Mouse (Mus musculus): ENCODE data around the gene Tbx15.
A peak's percentile ranks its signal among the peaks of the same experiment; 100 is the strongest.

DNA sequence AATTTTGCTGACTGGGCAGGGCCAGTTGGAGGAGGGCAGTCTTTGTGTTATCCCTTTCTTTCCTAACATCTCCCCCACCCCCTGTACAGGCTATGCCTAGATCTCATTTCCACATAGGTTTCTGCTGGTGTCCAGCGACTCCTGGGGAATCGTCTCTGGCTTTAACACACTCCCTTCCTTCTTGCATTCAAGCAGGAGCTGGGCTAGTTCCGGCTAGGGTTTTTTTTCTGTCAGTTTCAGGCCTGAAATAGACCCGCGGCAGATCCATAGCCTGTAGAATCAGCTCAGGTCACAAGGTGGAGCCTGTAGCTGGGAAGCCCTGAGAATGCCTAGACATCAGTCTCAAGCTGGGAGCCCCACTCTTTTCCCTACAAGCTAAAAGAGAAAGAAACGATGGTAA, 9.7 kb downstream of the Tbx15 start:
- TF ChIP-seq ZC3H11A (IDR thresholded peaks at IDR 0.05; ENCODE audit: borderline replicate concordance, low read depth, low read length) = no peak
- TF ChIP-seq MAFK (IDR thresholded peaks at IDR 0.05; ENCODE audit: insufficient read depth, low read depth, low read length) = peak; percentile 51; the same call in 1 of the 2 replicates
- no peak for TF ChIP-seq CHD2 (IDR thresholded peaks at IDR 0.05; ENCODE audit: low read depth, low read length)
- TF ChIP-seq ZNF384 (IDR thresholded peaks at IDR 0.05; ENCODE audit: low read depth, low read length) = no peak
- no peak for TF ChIP-seq HCFC1 (IDR thresholded peaks at IDR 0.05; ENCODE audit: borderline replicate concordance, insufficient read depth, low read length)
